Mouse (Mus musculus) layer of hippocampus, adult 18-20 months (tissue): Measurements from ENCODE around the gene Dpm3. TPM values are rescaled to one million over a fixed set of nuclear protein-coding genes. Genes with fewer than 3 reads are reported as not detected.

Experiments used
- DNase-seq, 2 experiments: peaks; one replicate each; pipeline ENCODE4 v3.0.0; 2022; ENCODE audit warnings: low spot score in 2 of 2
- total RNA-seq, 2 experiments: library from RNA; stranded (reverse); gene quantifications; 2 replicates each; pipeline ENCODE4 v1.2.3; 2021

The Dpm3 gene
- total RNA-seq, 2 experiments from 2014 or later, result 64.2 to 66.9 TPM

DNA sequence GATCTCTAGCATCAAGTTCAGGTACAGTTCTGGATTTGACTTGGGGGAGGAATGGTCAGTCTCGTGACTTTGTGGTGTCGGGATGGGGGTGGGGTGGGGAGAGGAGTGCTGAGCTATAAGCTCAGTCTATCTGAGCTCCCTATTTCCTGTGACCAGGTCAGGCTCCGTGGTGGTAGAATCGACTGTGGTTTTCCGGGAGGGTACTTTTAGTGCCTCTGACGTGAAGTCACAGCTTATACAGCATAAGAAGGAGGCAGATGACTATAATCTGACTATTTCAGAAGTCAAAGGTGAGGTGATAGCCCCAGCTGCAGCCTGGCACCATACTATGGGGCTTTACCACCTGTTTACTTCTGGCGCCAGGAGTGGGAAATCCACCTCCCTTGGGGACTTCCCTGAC lies 27.8 kb upstream of the Dpm3 start:
- no peak for DNase-seq

- DNase-seq, result no peak
Observed at GRCm38 (mm10) chr3:89231772-89232275, 27.3 kb upstream of the Dpm3 start.

- no peak for DNase-seq
Observed at GRCm38 (mm10) chr3:89232614-89233013, 26.5 kb upstream of the Dpm3 start.

DNA sequence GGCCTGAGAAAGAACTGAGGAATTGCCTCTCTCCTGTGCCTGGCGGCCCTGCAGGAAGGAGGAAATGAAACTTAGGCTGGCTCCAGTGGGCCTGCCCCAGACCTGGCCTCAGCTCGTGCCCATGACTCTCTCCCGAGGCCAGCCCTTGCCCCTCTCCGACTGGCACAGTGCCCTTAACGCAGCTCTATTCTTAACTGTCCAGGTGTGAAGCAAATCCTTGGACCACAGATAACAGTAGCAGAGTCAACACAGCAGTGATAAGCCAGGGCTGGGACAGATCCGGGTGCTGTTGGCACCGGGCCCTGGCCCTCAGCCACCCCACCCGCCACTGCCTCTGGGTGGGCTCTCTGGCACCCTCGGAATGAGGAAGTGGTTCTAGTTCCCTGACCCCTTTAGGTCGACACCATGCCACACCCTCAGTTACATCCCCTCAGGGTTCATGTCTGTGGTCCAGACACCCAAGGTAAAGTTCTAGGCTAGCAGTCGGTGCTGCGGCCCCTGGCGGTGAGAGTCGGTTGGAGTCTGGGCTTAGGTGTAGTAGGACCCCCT lies 25.5 kb upstream of the Dpm3 start:
- no peak for DNase-seq

DNA sequence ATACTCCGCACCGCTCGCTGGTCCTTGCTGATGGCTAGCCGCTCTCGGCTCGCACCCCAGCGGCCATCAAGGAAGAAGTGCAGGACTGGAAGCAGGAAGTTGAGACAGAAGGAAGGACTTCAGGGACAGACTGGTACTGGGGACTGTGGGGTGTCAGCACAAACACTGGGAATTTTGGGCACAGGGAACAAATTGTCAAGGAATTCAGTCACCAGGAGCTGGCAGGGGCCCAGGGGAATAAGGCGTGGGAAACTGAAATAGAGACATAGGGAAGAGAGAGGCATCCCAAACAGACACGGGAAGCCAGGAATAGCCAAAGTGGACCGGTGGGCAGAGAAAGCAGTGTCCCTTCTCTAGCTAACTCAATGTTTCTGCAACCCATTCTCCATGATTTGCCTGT lies 22.6 kb upstream of the Dpm3 start:
- peak in 1 of 2 experiments; percentile 51 for DNase-seq

DNA sequence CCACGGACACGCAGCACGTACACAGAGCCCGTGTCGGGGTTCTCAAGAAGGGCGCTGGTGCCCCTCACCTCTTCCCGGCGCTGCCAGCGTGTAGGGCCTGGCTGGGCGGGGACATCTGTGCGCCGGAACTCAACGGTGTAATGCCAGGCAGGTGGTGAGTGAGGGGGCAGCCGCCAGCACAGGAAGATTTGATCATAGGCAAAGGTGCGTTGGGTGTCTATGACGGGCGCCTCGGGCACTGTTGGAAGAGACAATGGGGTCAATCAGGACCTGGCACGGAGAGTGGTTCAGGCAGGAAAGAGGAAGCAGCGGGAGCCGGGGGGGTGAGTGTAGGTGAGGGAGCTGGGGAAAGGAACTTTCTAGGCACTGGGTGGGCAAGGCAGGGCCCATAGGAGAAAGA lies 21.5 kb upstream of the Dpm3 start:
- no peak for DNase-seq

DNA sequence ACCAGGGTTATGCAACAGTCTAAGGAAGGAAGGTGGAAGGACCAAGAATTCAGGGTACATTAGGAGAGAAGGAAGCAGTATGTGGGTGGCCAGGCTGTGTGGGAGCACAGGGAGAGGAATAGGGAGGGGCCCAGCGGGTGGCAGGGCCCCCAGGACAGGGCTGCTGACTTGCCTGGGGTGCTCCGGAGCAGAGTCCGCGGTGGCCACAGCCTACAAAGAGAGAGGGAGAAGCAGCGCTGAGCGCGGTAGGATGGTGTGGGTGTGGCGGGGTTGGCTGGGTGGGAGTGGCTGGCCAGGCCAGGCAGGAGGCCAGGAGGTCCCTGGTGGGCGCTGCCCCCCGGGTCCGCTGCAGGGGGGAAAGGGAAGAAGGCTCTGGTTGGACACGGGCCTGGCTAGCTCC lies 20.7 kb upstream of the Dpm3 start:
- DNase-seq, result no peak

- peak in 1 of 2 experiments; percentile 55 for DNase-seq
Observed at GRCm38 (mm10) chr3:89242331-89242895, 16.7 kb upstream of the Dpm3 start.

DNA sequence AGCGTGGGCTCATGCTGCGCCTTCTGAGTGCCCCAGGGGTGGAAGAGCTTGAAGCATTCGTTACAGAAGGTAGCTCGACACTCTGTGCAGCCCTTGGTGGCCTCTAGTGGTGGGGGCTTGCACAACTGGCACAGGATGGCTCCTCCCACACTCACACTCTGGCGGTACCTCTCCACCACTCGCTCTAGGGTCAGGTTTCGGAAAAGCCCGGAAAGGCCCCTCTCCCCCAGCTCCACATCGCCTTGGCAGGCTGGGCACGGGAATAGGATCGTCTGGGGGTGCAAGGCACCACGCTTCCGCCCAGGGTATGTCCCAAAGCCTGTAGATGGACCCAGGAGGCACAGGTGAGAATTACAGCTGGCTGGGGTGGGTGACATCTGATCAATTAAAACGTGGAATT lies 15.5 kb upstream of the Dpm3 start:
- DNase-seq, result no peak

DNA sequence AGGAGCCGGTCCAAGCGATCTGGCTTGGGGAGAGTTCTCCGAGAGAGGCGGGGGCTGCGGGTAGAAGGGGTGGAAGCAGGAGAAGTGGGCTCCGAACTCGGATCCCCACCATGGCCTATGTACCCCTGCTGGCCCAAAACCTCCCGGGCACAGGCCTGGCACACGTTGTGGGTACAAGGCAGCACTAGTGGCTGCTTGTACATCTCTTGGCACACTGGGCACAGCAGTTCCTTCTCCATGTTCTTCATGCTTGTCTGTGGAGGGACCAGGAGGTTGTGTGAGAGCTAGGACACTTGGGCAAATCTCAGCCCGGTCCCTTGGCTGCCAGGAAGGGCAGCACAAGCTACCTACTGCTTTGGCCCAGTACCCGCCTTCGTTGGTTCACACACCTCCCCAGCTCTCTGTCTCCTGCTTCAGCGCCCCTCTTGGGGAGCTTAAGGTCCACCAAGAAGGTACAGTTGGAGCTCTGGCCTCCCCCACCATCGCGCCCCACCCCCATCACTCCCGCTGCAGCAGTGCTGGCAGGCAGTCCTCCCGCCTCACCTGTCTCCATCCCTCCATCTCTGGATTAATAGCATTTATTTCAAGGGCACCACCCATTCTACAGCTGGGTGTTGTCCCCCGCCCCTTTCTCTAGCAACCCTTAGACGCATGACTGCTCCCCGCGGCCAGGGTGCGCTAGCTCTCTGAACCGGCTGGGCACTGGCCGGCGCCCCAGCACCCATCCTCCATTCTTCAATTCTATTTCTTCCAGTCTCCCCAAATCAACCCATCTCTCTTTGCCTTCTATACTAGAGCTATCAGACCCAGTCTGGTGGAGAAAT lies 14.8 kb upstream of the Dpm3 start:
- DNase-seq, result no peak

DNA sequence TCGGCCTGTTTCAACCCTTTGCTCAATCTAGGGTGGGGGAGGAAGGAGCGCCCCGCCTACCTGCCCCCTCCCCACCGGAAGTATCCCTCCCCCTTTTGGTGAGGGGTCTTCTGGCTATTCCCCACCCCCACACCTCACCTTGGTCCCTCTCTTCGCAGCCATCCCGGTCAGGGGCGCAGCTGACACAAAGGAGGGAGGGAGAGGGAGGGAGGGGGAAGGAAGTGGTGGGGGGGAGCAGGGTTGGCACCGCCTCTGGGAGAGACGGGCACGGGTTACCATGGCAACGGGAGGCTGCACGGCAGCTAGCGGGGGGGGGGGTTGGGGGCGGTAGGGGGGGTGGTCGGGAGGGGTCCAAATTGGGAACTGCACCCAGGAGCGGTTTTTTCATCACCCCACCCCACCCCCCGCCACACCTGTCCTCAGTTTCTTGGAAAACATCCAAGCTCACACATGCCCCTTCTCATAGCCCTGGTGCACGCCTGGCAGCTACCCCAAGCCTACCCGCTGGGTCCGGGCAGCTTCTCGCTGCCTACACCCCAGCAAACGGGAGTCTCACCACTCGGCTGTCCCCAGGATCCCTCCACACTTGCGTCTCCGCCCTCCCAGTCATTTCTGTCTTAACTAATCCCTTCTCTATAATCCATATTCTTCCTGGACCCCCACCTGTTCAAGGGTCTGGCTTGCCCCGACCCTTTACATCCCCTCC lies 14.0 kb upstream of the Dpm3 start:
- DNase-seq, result peak in 1 of 2 experiments; percentile 80

GRCm38 (mm10) chr3:89245688-89246171 lies 13.4 kb upstream of the Dpm3 start, which contains the start of gene Krtcap2:
Krtcap2 (plus strand) TSS chr3:89245966.
- peak; percentile 75 to 85 for DNase-seq

- peak; percentile 88 to 93 for DNase-seq
Observed at GRCm38 (mm10) chr3:89246261-89247100, 12.7 kb upstream of the Dpm3 start, which contains the start of gene Trim46. Trim46 (minus strand) TSS chr3:89246309.

DNA sequence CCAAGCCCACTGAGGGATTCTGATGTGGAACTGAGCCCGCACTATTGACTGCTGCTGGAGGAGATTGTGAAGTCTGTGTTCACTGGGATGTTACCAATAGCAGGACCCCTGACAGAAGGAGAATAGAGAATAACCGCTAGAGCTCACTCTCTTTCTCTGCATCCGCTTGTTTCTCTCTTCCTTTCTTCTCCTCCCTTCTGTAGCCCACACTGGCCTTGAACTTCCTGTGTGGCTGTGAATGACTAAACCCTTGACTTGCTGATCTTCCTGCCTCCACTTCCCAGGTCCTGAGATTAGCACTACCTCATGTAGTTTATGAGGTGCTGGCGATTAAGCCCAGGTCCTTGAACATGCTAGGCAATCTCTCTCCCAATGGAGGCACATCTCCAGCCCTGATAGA lies 11.7 kb upstream of the Dpm3 start:
- DNase-seq, result no peak

- peak in 1 of 2 experiments; percentile 66 for DNase-seq
Observed at GRCm38 (mm10) chr3:89250435-89251040, 8.6 kb upstream of the Dpm3 start.

DNA sequence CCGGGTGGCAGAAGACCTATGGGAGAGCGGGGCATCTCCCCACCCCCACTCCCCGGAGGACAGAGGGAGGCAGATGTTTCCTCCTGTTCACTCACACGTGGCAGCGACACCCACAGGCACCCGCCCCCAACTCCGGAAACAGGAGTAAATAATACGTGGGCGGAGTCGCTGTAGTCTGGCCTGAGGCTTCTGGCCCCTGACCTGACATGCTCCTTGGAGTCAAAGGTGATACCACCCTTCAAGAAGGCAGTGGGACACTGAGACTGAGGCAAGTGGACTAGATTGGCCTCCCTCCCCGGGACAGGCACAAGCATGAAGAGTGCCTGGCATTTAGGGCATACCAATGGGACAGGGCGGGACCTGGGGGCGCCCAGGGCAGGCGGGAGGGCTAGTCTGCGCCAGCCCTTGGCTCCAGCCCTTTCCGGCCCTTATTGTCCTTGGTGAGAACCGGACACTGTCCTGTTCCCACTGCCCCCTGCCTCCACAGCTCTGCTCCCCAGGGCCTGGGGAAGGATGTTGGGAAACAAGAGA lies 7.7 kb upstream of the Dpm3 start:
- no peak for DNase-seq

GRCm38 (mm10) chr3:89254994-89255393 lies 4.2 kb upstream of the Dpm3 start:
- no peak for DNase-seq

DNA sequence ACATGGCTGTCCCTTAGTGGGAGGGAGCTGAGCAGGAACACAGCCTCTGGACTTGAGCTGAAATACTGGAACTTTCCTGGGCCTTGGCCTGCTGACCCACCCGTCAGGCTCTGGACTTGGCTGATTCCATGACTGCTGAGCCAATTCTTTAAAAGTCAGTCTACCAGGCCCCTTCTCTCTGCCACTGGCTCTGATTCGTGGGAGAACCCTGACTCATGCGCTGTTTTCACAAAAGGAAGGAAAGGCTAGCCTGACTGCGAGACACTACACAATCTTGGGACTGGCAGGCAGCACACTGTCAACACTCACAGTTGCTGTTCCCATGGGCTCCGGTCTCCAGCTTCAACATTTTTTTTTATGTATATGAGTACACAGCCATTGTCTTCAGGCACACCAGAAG lies 3.0 kb upstream of the Dpm3 start:
- no peak for DNase-seq

GRCm38 (mm10) chr3:89260211-89260610 lies 1.1 kb downstream of the Dpm3 start:
- no peak for DNase-seq

DNA sequence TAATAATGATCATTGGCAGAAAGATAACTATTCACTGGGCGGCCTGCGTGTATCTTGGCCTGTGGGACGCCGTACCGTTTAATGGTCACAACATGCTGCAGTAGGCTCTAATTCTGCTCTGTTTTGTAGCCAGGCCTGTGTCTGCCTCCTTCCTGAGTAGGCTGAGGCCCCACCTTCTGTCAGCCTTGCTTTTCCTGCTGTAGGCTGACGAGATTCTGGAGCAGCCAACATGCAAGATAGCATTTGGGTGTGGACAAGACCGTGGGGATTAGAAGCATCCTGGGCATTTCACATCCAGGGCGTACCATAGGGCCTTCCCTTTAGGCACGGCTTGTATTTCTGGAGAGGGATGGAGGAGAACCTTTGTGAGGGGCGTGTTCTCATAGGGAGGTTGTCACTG lies 3.3 kb downstream of the Dpm3 start:
- no peak for DNase-seq
